Mouse (Mus musculus) spleen, adult 2 months (tissue): Measurements from ENCODE around the gene Anxa4.

Experiments
- CTCF ChIP-seq: fragments of 200-500 bp; IDR thresholded peaks from 2 replicates; pipeline ENCODE4 v1.5.1; 2011; ENCODE audit warnings: mild to moderate bottlenecking, inconsistent platforms; ENCODE audit not compliant: insufficient read depth, insufficient read length, insufficient replicate concordance; ENCODE audit errors: extremely low read depth
- POLR2A ChIP-seq: fragments of 200-500 bp; IDR thresholded peaks from 2 replicates; pipeline ENCODE4 v1.6.1; 2011; ENCODE audit warnings: low read depth, low read length, inconsistent platforms

- TF ChIP-seq POLR2A (no peak), CTCF (no peak)
Measured at GRCm38 (mm10) chr6:86784739-86785138, 8.6 kb downstream of the Anxa4 start.
